Mouse (Mus musculus) urinary bladder, postnatal 36 days (tissue): ENCODE data around the gene Tex13c3.
"Not testable (repeated sequence)": the region's sequence is repeated elsewhere in the genome, so short reads cannot be mapped to it uniquely, and the experiment has no call there.

ENCODE experiments used
- DNase-seq, 2 experiments: peaks; one replicate each; pipeline ENCODE4 v3.0.0; 2022; ENCODE audit warnings: low spot score in 2 of 2, mixed read lengths in 1 of 2

Gene Tex13c3

GRCm38 (mm10) chrX:19481219-19481618 is at the start of gene Tex13c3:
TSS of gene Tex13c3 (minus strand) at chrX:19481319.
- DNase-seq: not testable (repeated sequence)

GRCm38 (mm10) chrX:19489731-19490130 is 8.6 kb upstream of the Tex13c3 start:
- DNase-seq: no peak
